In genomic region chr12:26469098-26470041, GRCm38 (mm10) we compare ENCODE assay signal across 7 mouse cellular contexts. TPM values are rescaled to one million over a fixed set of nuclear protein-coding genes. Genes with fewer than 3 reads are reported as not detected.
A peak's percentile ranks its signal among the peaks of the same experiment; 100 is the strongest.
DNase-seq lines count a peak whose midpoint lies in the region; ATAC-seq and TF ChIP-seq lines count a peak whose summit lies in the region.

Gene Cmpk2, plus strand, starts transcription at chr12:26469204.

- H3K9me3 ChIP-seq in embryonic facial prominence, embryonic 13.5 days: no peaks in the 10 kb centered on the region
- no peaks in the 10 kb centered on the region for H3K9me3 ChIP-seq in limb, embryonic 12.5 days
- H3K9me3 ChIP-seq in midbrain, embryonic 14.5 days (ENCODE audit: control insufficient read depth, low read length): no peaks in the 10 kb centered on the region

- H3K27ac ChIP-seq in embryonic facial prominence, embryonic 13.5 days: peak within 1 kb of the TSS; percentile 83
- H3K27ac ChIP-seq in heart, adult 2 months: peak within 1 kb of the TSS; percentile 87
- H3K27ac ChIP-seq in limb, embryonic 12.5 days: peak within 1 kb of the TSS; percentile 83
- peak within 1 kb of the TSS; percentile 93 for H3K27ac ChIP-seq in midbrain, embryonic 14.5 days (replicated peaks; ENCODE audit: low read depth, low read length)

- H3K79me2 ChIP-seq in heart, adult 2 months (replicated peaks; ENCODE audit: control insufficient read depth, insufficient read depth, low read length): no peaks in the 10 kb centered on the region

- WGBS in embryonic facial prominence, embryonic 13.5 days: under 1% methylated on average over 69 of the region's 69 CpGs
- under 1% methylated on average over 69 of the region's 69 CpGs for WGBS in heart, adult 2 months
- under 1% methylated on average over 69 of the region's 69 CpGs for WGBS in limb, embryonic 12.5 days
- WGBS in midbrain, embryonic 14.5 days: under 1% methylated on average over 69 of the region's 69 CpGs

- 0 out of 2 replicates have a peak, but pooled peaks have one; percentile 7 for TF ChIP-seq EP300 in heart, adult 2 months (IDR thresholded peaks at IDR 0.05; ENCODE audit: insufficient read depth, low read depth, low read length)

- TF ChIP-seq CTCF in heart, adult 2 months (IDR thresholded peaks at IDR 0.05): no peak

- H3K9ac ChIP-seq in embryonic facial prominence, embryonic 13.5 days: peak within 1 kb of the TSS; percentile 82
- H3K9ac ChIP-seq in heart, adult 2 months (ENCODE audit: low read depth, low read length): peak within 1 kb of the TSS; percentile 83
- H3K9ac ChIP-seq in limb, embryonic 12.5 days (replicated peaks): peak within 1 kb of the TSS; percentile 80
- H3K9ac ChIP-seq in midbrain, embryonic 14.5 days (replicated peaks; ENCODE audit: low read length): peak within 1 kb of the TSS; percentile 87

- H3K4me1 ChIP-seq in embryonic facial prominence, embryonic 13.5 days: peaks cover 19% of the 10 kb centered on the region
- H3K4me1 ChIP-seq in heart, adult 2 months (ENCODE audit: control insufficient read depth, insufficient read depth, low read length): peaks cover 8% of the 10 kb centered on the region
- H3K4me1 ChIP-seq in limb, embryonic 12.5 days (replicated peaks): peaks cover 8% of the 10 kb centered on the region
- H3K4me1 ChIP-seq in midbrain, embryonic 14.5 days (ENCODE audit: control insufficient read depth, insufficient read depth, low read length): 0 out of 2 replicates have a peak, but pooled peaks cover 17% of the 10 kb centered on the region

- TF ChIP-seq POLR2A in heart, adult 2 months (IDR thresholded peaks at IDR 0.05; ENCODE audit: insufficient read depth, low read depth, low read length): peak; percentile 78

- intact Hi-C loops in heart, adult 2 months (cut with DNase I): loop anchor here (5.0 kb wide), 1 partner anchor 152 kb away; no protein-coding TSS in a partner anchor

- no peaks in the 10 kb centered on the region for H3K36me3 ChIP-seq in embryonic facial prominence, embryonic 13.5 days
- H3K36me3 ChIP-seq in heart, adult 2 months (ENCODE audit: control insufficient read depth, insufficient read depth, low read length): peaks cover 4% of the 10 kb centered on the region; the same call in 1 of the 2 replicates
- H3K36me3 ChIP-seq in limb, embryonic 12.5 days: no peaks in the 10 kb centered on the region
- H3K36me3 ChIP-seq in midbrain, embryonic 14.5 days (ENCODE audit: control insufficient read depth, insufficient read depth, low read length): no peaks in the 10 kb centered on the region

- ATAC-seq in embryonic facial prominence, embryonic 13.5 days (ENCODE audit: insufficient number of reproducible peaks, insufficient read depth, low FRiP score, low TSS enrichment, low read depth): peak; percentile 85
- peak; percentile 74 for ATAC-seq in limb, embryonic 12.5 days (ENCODE audit: insufficient number of reproducible peaks, insufficient read depth, low FRiP score, low TSS enrichment, low read depth)
- ATAC-seq in midbrain, embryonic 14.5 days (ENCODE audit: low FRiP score, low TSS enrichment): peak; percentile 86

- peak; percentile 88 to 90 for DNase-seq in adrenal gland, postnatal 36 days
- peak; percentile 89 for DNase-seq in heart, adult 2 months
- peak; percentile 89 to 92 for DNase-seq in kidney, adult 8-10 months
- peak; percentile 93 for DNase-seq in midbrain, embryonic 14.5 days
- DNase-seq in spleen, adult 12 weeks (ENCODE audit: low spot score): peak; percentile 85

- H3K4me3 ChIP-seq in embryonic facial prominence, embryonic 13.5 days: peak within 1 kb of the TSS; percentile 63
- H3K4me3 ChIP-seq in heart, adult 2 months: peak within 1 kb of the TSS; percentile 93
- H3K4me3 ChIP-seq in limb, embryonic 12.5 days (replicated peaks): peak within 1 kb of the TSS; percentile 71
- peak within 1 kb of the TSS; percentile 60 for H3K4me3 ChIP-seq in midbrain, embryonic 14.5 days (replicated peaks; ENCODE audit: low read depth, low read length)

- peak within 1 kb of the TSS; percentile 98 for H3K4me2 ChIP-seq in embryonic facial prominence, embryonic 13.5 days
- H3K4me2 ChIP-seq in limb, embryonic 12.5 days: peak within 1 kb of the TSS; percentile 98
- peak within 1 kb of the TSS; percentile 98 for H3K4me2 ChIP-seq in midbrain, embryonic 14.5 days (ENCODE audit: low read length)

- H3K27me3 ChIP-seq in embryonic facial prominence, embryonic 13.5 days: no peaks in the 10 kb centered on the region
- no peaks in the 10 kb centered on the region for H3K27me3 ChIP-seq in heart, adult 2 months (ENCODE audit: control insufficient read depth, insufficient read depth, low read length)
- H3K27me3 ChIP-seq in limb, embryonic 12.5 days: 0 out of 2 replicates have a peak, but pooled peaks cover 3% of the 10 kb centered on the region
- H3K27me3 ChIP-seq in midbrain, embryonic 14.5 days (ENCODE audit: control insufficient read depth, insufficient read depth, low read length): no peaks in the 10 kb centered on the region

RNA-seq across cellular contexts. Expression of gene Cmpk2, which starts in this region (rescaled TPM):
- 10 to 100 TPM; 12.4 to 24.0 TPM for total RNA-seq in adrenal gland, postnatal 36 days (2021)
- 5.1 and 5.4 TPM in 2 replicates for polyA plus RNA-seq in embryonic facial prominence, embryonic 13.5 days (2015; fragmentation: Nextera tagmentation; extraction: Ambion mirVana)
- 1 to 10 TPM; 4.2 to 4.5 TPM for total RNA-seq in heart, adult 2 months (2021)
- polyA plus RNA-seq in heart, adult 2 months (2012; rRNA removed): 3.8 and 6.6 TPM in 2 replicates
- 7.8 and 7.9 TPM in 2 replicates for polyA plus RNA-seq in limb, embryonic 12.5 days (2016; fragmentation: Nextera tagmentation; extraction: Ambion mirVana)
- 13.8 and 14.6 TPM in 2 replicates for polyA plus RNA-seq in midbrain, embryonic 14.5 days (2014; fragmentation: Nextera tagmentation; extraction: Ambion mirVana)

Comparison
In these comparisons a context has a peak if more than half of its experiments do, and no peak if none do; other contexts are left out.
1. Peak in every context shown above with its lines: DNase-seq, ATAC-seq, H3K4me3 ChIP-seq and H3K27ac ChIP-seq.